Mouse (Mus musculus) forebrain, embryonic 11.5 days (tissue): ENCODE data around the gene Atp5j2. TPM values are rescaled to one million over a fixed set of nuclear protein-coding genes. Genes with fewer than 3 reads are reported as not detected.
A peak's percentile ranks its signal among the peaks of the same experiment; 100 is the strongest.

Source experiments
- ATAC-seq: fragments of 200-750 bp; cut with Nextera tagmentation; replicated peaks from 2 replicates; pipeline ENCODE4 v1.8.0; 2017; ENCODE audit warnings: moderate TSS enrichment; ENCODE audit not compliant: low FRiP score
- DNase-seq: peaks from one replicate; pipeline ENCODE4 v3.0.0-alpha.2; 2017; ENCODE audit warnings: low spot score
- H3K27ac ChIP-seq: fragments of 300-500 bp; sonication (generic); 2 replicates; pipeline ENCODE4 v1.5.1; 2014; ENCODE audit warnings: low read depth, low read length
- H3K27me3 ChIP-seq: fragments of 300-500 bp; sonication (generic); 2 replicates; pipeline ENCODE4 v1.6.1; 2014; ENCODE audit warnings: mild to moderate bottlenecking, low read length, mixed read lengths; ENCODE audit not compliant: control insufficient read depth, insufficient read depth
- H3K36me3 ChIP-seq: fragments of 300-500 bp; sonication (generic); 2 replicates; pipeline ENCODE4 v1.6.1; 2014; ENCODE audit warnings: mild to moderate bottlenecking, low read length, moderate library complexity, mixed read lengths; ENCODE audit not compliant: control insufficient read depth, insufficient read depth
- H3K4me1 ChIP-seq: fragments of 300-500 bp; sonication (generic); replicated peaks from 2 replicates; pipeline ENCODE4 v1.6.1; 2014; ENCODE audit warnings: low read length, mixed read lengths; ENCODE audit not compliant: control insufficient read depth, insufficient read depth
- H3K4me2 ChIP-seq: fragments of 300-500 bp; sonication (generic); 2 replicates; pipeline ENCODE4 v1.6.1; 2014; ENCODE audit warnings: low read depth, mild to moderate bottlenecking, low read length, moderate library complexity, mixed read lengths; ENCODE audit not compliant: severe bottlenecking
- H3K4me3 ChIP-seq: fragments of 300-500 bp; sonication (generic); 2 replicates; pipeline ENCODE4 v1.5.1; 2014; ENCODE audit warnings: low read depth, low read length
- H3K9ac ChIP-seq: fragments of 300-500 bp; sonication (generic); 2 replicates; pipeline ENCODE4 v1.6.1; 2014; ENCODE audit warnings: low read length
- H3K9me3 ChIP-seq: fragments of 300-500 bp; sonication (generic); 2 replicates; pipeline ENCODE4 v1.6.1; 2016; ENCODE audit warnings: low read length, mixed read lengths; ENCODE audit not compliant: control insufficient read depth
- WGBS: fragments of 180-500 bp; shearing (Covaris S2); extraction: QIAGEN DNeasy Blood & Tissue Kit; methylation state at CpG from one replicate; pipeline ENCODE4 v1.1.7; 2014; 5-methylcytosine and 5-hydroxymethylcytosine counted together
- polyA plus RNA-seq: library from polyadenylated mRNA; unstranded; fragments of >200 nt; fragmentation: Nextera tagmentation; extraction: Ambion mirVana; gene quantifications from 2 replicates; pipeline ENCODE4 v1.2.1, GENCODE M21; 2014

Atp5j2 gene
- polyA plus RNA-seq, 1 experiment from 2014 or later = 478 TPM

DNA sequence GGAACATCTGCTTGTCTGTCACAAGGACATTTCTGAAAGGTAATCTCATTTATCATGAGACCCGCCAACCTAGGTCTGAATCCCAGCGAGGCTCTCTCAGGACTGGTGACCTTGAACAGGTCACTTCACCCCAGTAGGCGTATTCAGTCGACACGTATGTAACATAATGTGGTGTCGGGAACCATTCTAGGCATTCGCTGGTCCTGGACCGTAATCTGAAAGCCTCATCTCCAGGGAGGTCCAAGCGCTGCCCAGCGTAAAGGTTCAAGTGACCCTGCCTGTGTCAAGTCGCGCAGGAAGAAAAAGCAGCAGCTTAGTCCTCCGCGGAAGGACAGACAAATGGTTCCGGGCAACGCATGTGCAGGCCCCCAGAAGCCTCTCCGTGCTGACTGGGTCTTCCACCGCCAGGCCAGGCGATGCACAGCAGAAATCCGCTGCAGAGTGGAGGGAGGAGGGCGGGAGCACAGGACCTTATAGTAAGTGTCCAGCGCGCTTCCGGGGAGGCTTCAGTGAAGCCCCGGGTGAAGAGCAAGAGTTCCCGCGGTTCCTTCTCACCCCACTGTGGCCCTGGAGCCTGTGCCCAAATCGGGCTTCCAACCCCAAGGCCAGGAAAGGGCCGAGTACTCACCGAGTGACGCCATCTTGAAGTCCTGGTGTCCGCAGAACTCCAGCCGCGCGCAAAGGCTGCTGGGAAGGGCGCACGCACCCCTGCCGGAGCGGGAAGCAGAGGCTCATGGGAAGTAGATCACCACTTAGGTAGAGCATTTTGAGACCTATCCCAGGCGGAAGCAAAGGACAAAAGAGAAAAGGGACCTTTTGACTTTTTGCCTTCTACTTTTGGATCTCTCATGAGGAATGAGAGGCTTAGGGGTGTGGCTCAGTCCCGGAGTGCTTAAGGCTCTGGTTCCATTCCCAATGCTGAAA is 725 bp downstream of the Atp5j2 start:
- peak; percentile 94 for DNase-seq
- Histone ChIP-seq H3K4me2 (peak overlapping the region; percentile 81), H3K4me1 (peaks cover 8% of the 10 kb centered on the region; the same call in 1 of the 2 replicates), H3K9ac (peak overlapping the region; percentile 95), H3K36me3 (no peaks in the 10 kb centered on the region; the same call in none of the 2 replicates), H3K4me3 (peak overlapping the region; percentile 90), H3K27me3 (no peaks in the 10 kb centered on the region), H3K9me3 (no peaks in the 10 kb centered on the region), H3K27ac (peak overlapping the region; percentile 71)
- peak; percentile 94 for ATAC-seq
- under 1% methylated on average over 41 of the region's 41 CpGs for WGBS

DNA sequence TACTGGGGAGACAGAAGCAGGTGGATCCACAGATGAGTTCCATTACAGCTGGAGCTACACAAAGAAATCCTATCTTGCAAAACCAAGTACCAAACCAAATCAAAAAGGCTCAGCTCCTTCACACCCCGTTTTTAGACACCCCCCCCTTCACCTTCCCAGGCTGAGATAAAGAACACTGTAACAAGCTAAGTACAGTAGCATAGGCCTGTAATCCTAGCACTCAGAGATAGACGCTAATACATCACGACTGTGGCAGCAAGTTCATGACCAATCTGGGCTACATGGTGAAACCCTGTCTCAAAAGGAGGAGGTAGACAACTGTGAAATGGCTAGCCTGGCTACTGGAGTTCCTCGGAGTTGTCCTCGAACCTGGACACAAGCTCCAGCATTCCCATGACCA is 1.5 kb downstream of the Atp5j2 start:
- no peak for ATAC-seq
- peak overlapping the region; percentile 95 for H3K9ac ChIP-seq
- DNase-seq = no peak
- H3K4me1 ChIP-seq = peaks cover 8% of the 10 kb centered on the region; the same call in 1 of the 2 replicates
- H3K36me3 ChIP-seq = peaks cover 5% of the 10 kb centered on the region
- no peaks in the 10 kb centered on the region for H3K27me3 ChIP-seq
- H3K9me3 ChIP-seq = no peaks in the 10 kb centered on the region
- H3K4me3 ChIP-seq = peak overlapping the region; percentile 90
- H3K27ac ChIP-seq = no peak overlapping the region
- H3K4me2 ChIP-seq = peak overlapping the region; percentile 81
- WGBS = 62% methylated on average over 5 of the region's 5 CpGs

DNA sequence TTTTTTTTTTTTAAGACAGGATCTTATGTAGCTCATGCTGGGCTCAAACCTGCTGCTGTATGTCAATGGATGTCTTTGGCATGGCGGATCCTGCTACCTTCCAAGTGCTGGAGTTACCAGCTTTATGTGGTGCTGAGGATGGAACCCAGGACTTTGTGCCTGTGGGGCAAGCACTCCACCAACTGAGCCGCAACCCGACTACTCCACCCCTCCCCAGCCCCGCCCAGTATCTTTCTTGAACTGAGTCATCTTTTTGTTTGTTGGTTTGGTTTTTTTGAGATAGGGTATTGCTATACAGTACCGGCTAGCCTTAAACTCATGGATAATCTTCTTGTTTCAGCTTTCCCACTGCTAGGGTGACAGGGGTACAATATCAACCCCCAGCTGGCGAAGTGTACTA is 2.4 kb downstream of the Atp5j2 start:
- H3K36me3 ChIP-seq = peaks cover 8% of the 10 kb centered on the region
- no peak overlapping the region for H3K4me3 ChIP-seq
- ATAC-seq (no peak), DNase-seq (no peak)
- H3K4me2 ChIP-seq = no peak overlapping the region
- peaks cover 8% of the 10 kb centered on the region; the same call in 1 of the 2 replicates for H3K4me1 ChIP-seq
- no peaks in the 10 kb centered on the region for H3K9me3 ChIP-seq
- H3K27ac ChIP-seq = no peak overlapping the region
- 94% methylated on average over 6 of the region's 6 CpGs for WGBS
- H3K9ac ChIP-seq = no peak overlapping the region
- no peaks in the 10 kb centered on the region for H3K27me3 ChIP-seq

DNA sequence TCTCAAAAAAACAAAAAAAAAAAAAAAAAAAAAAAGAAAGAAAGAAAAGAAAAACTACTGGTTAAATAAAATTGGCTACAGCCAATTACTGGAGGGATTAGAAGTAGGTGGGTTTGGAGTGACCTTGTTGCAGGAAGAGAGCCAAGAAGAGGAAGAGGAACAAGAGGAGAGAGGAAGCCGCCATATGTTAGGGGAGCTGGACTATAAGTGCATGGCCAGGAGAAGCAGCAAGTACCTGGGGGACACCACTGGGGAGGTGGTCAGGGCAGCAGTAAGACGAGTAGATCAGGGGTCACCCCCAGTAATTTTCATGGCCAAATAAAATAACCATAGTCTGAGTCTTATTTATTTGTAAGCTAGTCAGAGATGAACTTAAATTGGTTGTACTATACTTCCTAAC is 6.6 kb downstream of the Atp5j2 start:
- no peak overlapping the region for H3K27ac ChIP-seq
- no peak for DNase-seq
- WGBS = 85% methylated on average over 2 of the region's 2 CpGs
- peaks cover 2% of the 10 kb centered on the region; the same call in 1 of the 2 replicates for H3K4me1 ChIP-seq
- H3K36me3 ChIP-seq = peaks cover 17% of the 10 kb centered on the region
- no peak overlapping the region for H3K4me2 ChIP-seq
- H3K4me3 ChIP-seq = no peak overlapping the region
- H3K9me3 ChIP-seq = no peaks in the 10 kb centered on the region
- no peaks in the 10 kb centered on the region for H3K27me3 ChIP-seq
- ATAC-seq = no peak
- no peak overlapping the region for H3K9ac ChIP-seq

DNA sequence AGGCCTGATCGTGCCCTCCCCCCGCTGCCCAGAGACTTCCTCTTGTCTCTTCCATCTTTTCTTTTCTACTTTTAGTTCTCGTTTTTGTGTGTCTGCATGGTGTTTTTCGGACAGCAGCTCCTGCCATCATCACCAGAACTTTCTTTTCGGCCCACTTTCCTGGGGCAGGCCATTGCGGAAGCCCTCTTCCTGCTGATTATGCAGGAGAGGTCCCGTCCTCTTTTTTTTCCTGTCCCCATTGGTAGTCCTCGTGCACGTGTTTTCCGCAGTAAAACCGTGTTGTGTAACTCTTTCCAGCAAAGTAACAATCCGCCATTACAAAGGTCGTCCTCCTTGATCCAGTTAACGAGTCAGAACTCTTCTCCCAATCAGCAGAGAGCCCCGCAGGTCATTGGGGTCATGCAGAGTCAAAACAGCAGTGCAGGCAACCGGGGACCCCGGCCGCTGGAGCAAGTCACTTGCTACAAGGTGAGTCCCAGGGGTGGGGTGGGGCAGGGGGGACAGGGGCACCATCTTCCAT is 13.3 kb downstream of the Atp5j2 start:
- H3K9ac ChIP-seq = no peak overlapping the region
- H3K4me3 ChIP-seq = no peak overlapping the region
- H3K27me3 ChIP-seq = no peaks in the 10 kb centered on the region
- no peaks in the 10 kb centered on the region for H3K9me3 ChIP-seq
- no peak overlapping the region for H3K4me2 ChIP-seq
- WGBS = 89% methylated on average over 18 of the region's 18 CpGs
- ATAC-seq (no peak), DNase-seq (no peak)
- H3K4me1 ChIP-seq = no peaks in the 10 kb centered on the region
- H3K36me3 ChIP-seq = peaks cover 17% of the 10 kb centered on the region
- H3K27ac ChIP-seq = no peak overlapping the region

DNA sequence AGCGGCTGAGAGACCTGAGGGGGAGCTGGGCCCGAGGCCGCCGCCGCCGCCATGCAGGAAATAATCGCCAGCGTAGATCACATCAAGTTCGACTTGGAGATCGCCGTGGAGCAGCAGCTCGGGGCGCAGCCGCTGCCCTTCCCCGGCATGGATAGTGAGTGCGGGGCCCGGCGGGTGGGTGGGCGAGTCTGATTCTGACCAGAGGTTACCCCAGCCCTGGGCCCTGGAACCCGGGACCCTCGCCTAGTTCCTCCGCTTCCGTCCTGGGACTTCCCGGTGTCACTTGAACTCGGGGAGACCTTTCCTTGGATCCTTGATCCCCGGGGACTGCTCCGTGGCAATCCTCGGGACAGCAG is 24.6 kb downstream of the Atp5j2 start:
- Histone ChIP-seq H3K27me3 (no peaks in the 10 kb centered on the region), H3K27ac (no peak overlapping the region), H3K36me3 (peaks cover 7% of the 10 kb centered on the region), H3K4me3 (peak overlapping the region; percentile 78), H3K4me2 (peak overlapping the region; percentile 62), H3K9ac (peak overlapping the region; percentile 86), H3K4me1 (peaks cover 9% of the 10 kb centered on the region), H3K9me3 (no peaks in the 10 kb centered on the region)
- peak; percentile 76 for ATAC-seq
- no peak for DNase-seq
- WGBS = under 1% methylated on average over 25 of the region's 28 CpGs

DNA sequence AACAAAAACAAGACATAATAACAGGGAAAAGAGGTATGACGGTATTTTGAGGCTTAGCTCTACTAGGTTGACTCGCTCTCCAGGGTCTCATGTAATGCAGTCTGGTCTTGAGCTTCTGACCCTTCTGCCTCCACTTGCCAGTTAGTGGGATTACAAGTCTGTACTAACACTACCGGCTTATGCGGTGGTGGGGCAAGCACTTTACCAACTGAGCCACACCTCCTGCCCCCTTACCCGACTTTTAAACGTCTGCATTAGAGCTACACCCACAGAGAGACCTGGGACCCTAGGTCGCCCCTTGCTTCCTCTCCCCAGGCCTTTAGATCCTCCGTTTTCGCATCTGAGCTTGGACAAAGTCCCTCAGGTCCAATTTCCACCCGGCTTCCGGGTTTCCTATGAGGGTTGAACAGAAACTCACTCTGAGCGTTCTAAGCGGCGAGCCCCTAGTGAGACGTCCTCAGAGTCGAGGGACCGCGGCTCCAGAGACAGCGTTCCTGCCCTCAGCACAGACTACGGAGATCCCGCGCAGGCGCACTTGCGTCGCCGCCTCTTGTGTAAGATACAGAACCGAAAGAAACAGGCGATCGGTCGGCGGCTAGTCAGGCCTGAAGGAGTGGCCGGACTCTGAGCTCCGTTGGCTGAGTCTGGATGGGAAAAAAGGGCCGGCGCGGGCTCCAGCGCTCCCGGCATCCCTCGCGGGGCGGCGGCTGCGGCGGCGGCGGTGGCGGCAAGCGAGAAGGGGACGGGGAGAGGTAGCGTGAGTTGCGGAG is 25.1 kb downstream of the Atp5j2 start, which contains the start of the genes Ptcd1 and Cpsf4:
Ptcd1 (minus strand) TSS at position 573 of the 770 bp plus-strand sequence.
Cpsf4 (plus strand) TSS at position 678 of the 770 bp plus-strand sequence.
- Histone ChIP-seq H3K27ac (peak within 1 kb of the TSS; percentile 54; the same call in 1 of the 2 replicates), H3K4me1 (peaks cover 9% of the 10 kb centered on the region), H3K9ac (peak within 1 kb of the TSS; percentile 86), H3K9me3 (no peaks in the 10 kb centered on the region), H3K4me2 (peak within 1 kb of the TSS; percentile 62), H3K27me3 (no peaks in the 10 kb centered on the region), H3K4me3 (peak within 1 kb of the TSS; percentile 78), H3K36me3 (peaks cover 3% of the 10 kb centered on the region)
- 1% methylated on average over 51 of the region's 51 CpGs for WGBS
- DNase-seq (peak; percentile 99), ATAC-seq (peak; percentile 95)

DNA sequence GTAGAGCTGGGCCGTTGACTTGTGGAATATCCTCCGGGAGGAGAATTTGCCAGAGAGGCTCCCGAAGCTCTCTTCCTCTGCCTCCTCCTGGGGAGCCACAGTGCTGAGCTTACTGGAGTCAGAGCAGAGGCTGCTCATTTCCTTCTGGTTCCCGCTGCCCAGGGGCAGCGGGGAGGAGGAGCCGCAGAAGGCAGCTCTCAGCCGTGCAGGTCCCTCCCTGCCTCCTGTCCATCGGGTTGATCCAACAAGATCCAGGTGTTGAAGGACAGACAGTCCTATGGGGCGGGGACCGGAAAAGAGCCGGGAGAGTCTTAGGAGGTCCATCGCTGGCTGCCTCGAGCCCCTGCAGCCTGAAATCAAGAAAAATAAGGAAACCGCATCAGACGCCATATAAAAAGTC is 26.7 kb downstream of the Atp5j2 start:
- H3K4me2 ChIP-seq = no peak overlapping the region
- no peak overlapping the region for H3K4me3 ChIP-seq
- no peaks in the 10 kb centered on the region for H3K27me3 ChIP-seq
- no peaks in the 10 kb centered on the region for H3K9me3 ChIP-seq
- no peak overlapping the region for H3K27ac ChIP-seq
- peaks cover 3% of the 10 kb centered on the region; the same call in 1 of the 2 replicates for H3K36me3 ChIP-seq
- H3K9ac ChIP-seq = no peak overlapping the region
- 90% methylated on average over 15 of the region's 15 CpGs for WGBS
- DNase-seq (no peak), ATAC-seq (no peak)
- peaks cover 9% of the 10 kb centered on the region for H3K4me1 ChIP-seq
